In the genomic region with DNA sequence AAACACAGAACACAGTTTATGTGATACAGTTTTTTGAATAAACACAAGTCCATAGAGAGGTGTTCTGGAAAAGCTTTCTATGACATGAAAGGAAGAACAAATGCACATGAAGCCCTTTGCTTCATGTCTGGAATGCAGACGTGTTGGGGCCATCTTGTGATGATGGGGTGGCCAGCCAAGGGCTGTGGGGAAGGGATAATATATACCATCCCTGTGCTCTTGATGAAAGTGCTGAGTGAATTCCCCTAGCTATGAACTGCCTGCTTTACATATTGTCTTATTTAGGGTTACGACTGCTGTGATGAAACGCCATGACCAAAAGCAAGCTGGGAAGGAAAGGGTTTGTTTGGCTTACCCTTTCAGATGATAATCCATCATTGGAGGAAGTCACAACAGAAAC, we compare ENCODE assay signal across 21 mouse cellular contexts. TPM values are rescaled to one million over a fixed set of nuclear protein-coding genes. Genes with fewer than 3 reads are reported as not detected.
"Had no signal": no experiment of that assay in that cellular context is flagged by ENCODE, and none has a peak within 500 bp of the region (broad histone marks: within the 10 kb centered on the region; RNA-seq: fewer than 3 reads in every experiment).

No protein-coding gene starts in this region.

- H3K36me3 ChIP-seq: kidney, embryonic 15.5 days; liver, embryonic 13.5 days; midbrain, embryonic 10.5 days; midbrain, embryonic 13.5 days; neural tube, embryonic 13.5 days had no signal

- H3K9ac ChIP-seq: kidney, embryonic 15.5 days; liver, embryonic 13.5 days; midbrain, embryonic 13.5 days; neural tube, embryonic 13.5 days had no signal

- H3K9me3 ChIP-seq: kidney, embryonic 15.5 days; liver, embryonic 13.5 days; megakaryocyte, embryonic 14.5 days; midbrain, embryonic 10.5 days; midbrain, embryonic 13.5 days; neural tube, embryonic 13.5 days had no signal

- H3K4me3 ChIP-seq: kidney, embryonic 15.5 days; left cerebral cortex, adult 2 months; liver, embryonic 13.5 days; megakaryocyte, embryonic 14.5 days; midbrain, embryonic 10.5 days; midbrain, embryonic 13.5 days; myocyte; neural tube, embryonic 13.5 days had no signal

- H3K4me2 ChIP-seq: kidney, embryonic 15.5 days; liver, embryonic 13.5 days; midbrain, embryonic 13.5 days; neural tube, embryonic 13.5 days had no signal

- H3K27me3 ChIP-seq: kidney, embryonic 15.5 days; liver, embryonic 13.5 days; midbrain, embryonic 13.5 days; neural tube, embryonic 13.5 days had no signal

- H3K4me1 ChIP-seq: midbrain, embryonic 13.5 days; neural tube, embryonic 13.5 days had no signal

- DNase-seq: kidney, adult 11 months; kidney, adult 8-10 months; kidney, postnatal 10 days; kidney, postnatal 36 days; layer of hippocampus, postnatal 36 days; liver, embryonic 13.5 days; lung, postnatal 36 days; retina, postnatal 1 day; thymus, postnatal 25 days had no signal

- H3K27ac ChIP-seq: kidney, embryonic 15.5 days; left cerebral cortex, adult 2 months; liver, embryonic 13.5 days; midbrain, embryonic 10.5 days; midbrain, embryonic 13.5 days; neural tube, embryonic 13.5 days had no signal

- ATAC-seq: midbrain, embryonic 13.5 days; midbrain, embryonic 16.5 days had no signal

RNA-seq across cellular contexts. Expression of gene Cfap161, which starts 50.1 kb away (rescaled TPM):
- polyA plus RNA-seq: liver, adult 2 months; liver, embryonic 13.5 days; liver, embryonic 16.5 days; neural tube, embryonic 13.5 days; small intestine, adult 2 months; spleen, adult 2 months had no signal
